Mouse (Mus musculus): ENCODE data around the gene Snca.
"Not testable (repeated sequence)": the region's sequence is repeated elsewhere in the genome, so short reads cannot be mapped to it uniquely, and the experiment has no call there.

Gene Snca

GRCm38 (mm10) chr6:60724110-60724829 is 105.4 kb downstream of the Snca start:
- in situ Hi-C loops (cut with MboI; ENCODE audit: low sequenced_read_pairs) = no loop called here

DNA sequence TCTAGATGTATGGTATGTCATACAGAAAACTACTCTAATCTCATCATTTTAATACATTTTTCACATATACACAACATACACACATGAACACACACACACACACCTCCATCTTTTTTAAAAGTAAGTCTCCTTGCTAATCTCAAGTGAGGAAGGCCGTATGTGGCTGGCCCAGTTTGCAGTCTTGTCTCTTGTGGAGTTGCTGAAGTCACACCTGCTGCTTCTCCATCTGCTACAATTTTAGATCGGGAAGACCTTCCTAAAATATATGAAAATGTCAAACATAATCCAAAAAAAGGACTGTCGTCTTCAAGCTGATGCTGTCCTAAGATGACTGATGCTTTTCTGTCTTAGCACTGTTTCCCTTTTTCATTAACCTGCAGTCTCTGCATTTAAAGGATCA is 112.1 kb downstream of the Snca start:
- in situ Hi-C loops (cut with MboI; ENCODE audit: low sequenced_read_pairs) = no loop called here

GRCm38 (mm10) chr6:60709997-60710471 is 119.6 kb downstream of the Snca start:
- in situ Hi-C loops (cut with MboI; ENCODE audit: low sequenced_read_pairs) = no loop called here

- in situ Hi-C loops (cut with MboI; ENCODE audit: low sequenced_read_pairs) = no loop called here
These were observed 131.6 kb downstream of the Snca start for GRCm38 (mm10) chr6:60698072-60698471.

DNA sequence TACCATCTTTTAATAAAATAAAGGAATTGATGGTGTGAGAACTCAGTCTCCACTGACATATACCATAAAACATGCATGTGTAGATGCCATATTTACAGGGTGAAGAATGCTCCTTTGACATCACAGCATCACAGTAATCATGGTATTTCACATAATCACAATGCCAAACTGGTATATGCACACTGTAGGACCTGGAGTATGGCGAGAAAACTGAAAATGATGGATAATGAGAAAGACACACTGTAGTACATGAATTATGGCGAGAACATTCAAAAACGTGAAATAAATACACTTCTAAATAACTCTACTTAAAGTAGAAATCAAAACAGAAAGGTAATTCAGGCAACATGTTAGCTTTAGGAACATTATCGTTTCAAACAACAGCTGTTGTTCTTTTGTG is 142.6 kb downstream of the Snca start:
- in situ Hi-C loops (cut with MboI; ENCODE audit: low sequenced_read_pairs) = not testable (repeated sequence)

DNA sequence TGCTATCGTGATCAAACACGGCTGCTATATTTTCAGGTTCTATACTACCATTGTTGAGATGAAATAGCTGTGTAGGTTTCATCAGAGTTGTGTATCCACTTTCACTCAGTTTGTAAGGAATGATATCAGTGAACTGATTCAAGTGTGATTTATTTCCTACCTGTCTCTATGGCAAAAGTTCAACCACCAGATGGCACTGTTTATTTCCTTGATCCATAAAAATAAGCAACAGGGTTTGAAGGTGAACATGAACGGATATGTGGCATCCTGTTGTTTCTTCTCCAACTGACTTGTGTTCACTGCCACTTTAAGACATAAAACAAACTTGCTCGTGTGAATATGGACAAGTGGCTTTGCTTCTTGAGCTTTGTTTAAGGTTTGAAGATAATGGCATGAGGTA is 147.4 kb downstream of the Snca start:
- in situ Hi-C loops (cut with MboI; ENCODE audit: low sequenced_read_pairs) = no loop called here

Data from CH12F3 (cell line).